Mouse (Mus musculus) R1 (cell line): Measurements from ENCODE around the gene Ablim2.
A peak's percentile ranks its signal among the peaks of the same experiment; 100 is the strongest.

Source experiments
- DNase-seq: peaks from one replicate; pipeline ENCODE4 v3.0.0-alpha.2; 2018; ENCODE audit warnings: low read depth, low spot score

Gene Ablim2

GRCm38 (mm10) chr5:35811639-35812295, 54.1 kb downstream of the Ablim2 start:
- DNase-seq, result no peak

GRCm38 (mm10) chr5:35814334-35814941, 56.8 kb downstream of the Ablim2 start:
- DNase-seq, result no peak

GRCm38 (mm10) chr5:35815051-35815450, 57.4 kb downstream of the Ablim2 start:
- DNase-seq, result no peak

- no peak for DNase-seq
These were observed 59.6 kb downstream of the Ablim2 start for GRCm38 (mm10) chr5:35817266-35817665.

GRCm38 (mm10) chr5:35817882-35818281, 60.2 kb downstream of the Ablim2 start:
- DNase-seq, result no peak

- no peak for DNase-seq
These were observed 65.0 kb downstream of the Ablim2 start for GRCm38 (mm10) chr5:35822721-35823120.

GRCm38 (mm10) chr5:35826465-35826864, 68.8 kb downstream of the Ablim2 start:
- no peak for DNase-seq

- no peak for DNase-seq
These were observed 69.4 kb downstream of the Ablim2 start for GRCm38 (mm10) chr5:35827075-35827474.

GRCm38 (mm10) chr5:35827856-35828255, 70.2 kb downstream of the Ablim2 start:
- DNase-seq, result no peak

GRCm38 (mm10) chr5:35830101-35830500, 72.4 kb downstream of the Ablim2 start:
- DNase-seq, result no peak

- DNase-seq, result no peak
These were observed 76.2 kb downstream of the Ablim2 start for GRCm38 (mm10) chr5:35833881-35834280.

- no peak for DNase-seq
These were observed 79.3 kb downstream of the Ablim2 start for GRCm38 (mm10) chr5:35836992-35837391.

GRCm38 (mm10) chr5:35839262-35839661, 81.6 kb downstream of the Ablim2 start:
- DNase-seq, result peak; percentile 29

- DNase-seq, result peak; percentile 63
These were observed 93.8 kb downstream of the Ablim2 start for GRCm38 (mm10) chr5:35851485-35851884.

- DNase-seq, result no peak
These were observed 95.8 kb downstream of the Ablim2 start for GRCm38 (mm10) chr5:35853463-35853862.

- DNase-seq, result no peak
These were observed 98.6 kb downstream of the Ablim2 start for GRCm38 (mm10) chr5:35856245-35856644.

- peak; percentile 85 for DNase-seq
These were observed 100.4 kb downstream of the Ablim2 start for GRCm38 (mm10) chr5:35858069-35858468.

- no peak for DNase-seq
These were observed 103.8 kb downstream of the Ablim2 start for GRCm38 (mm10) chr5:35861456-35861855.

GRCm38 (mm10) chr5:35869973-35870372, 112.3 kb downstream of the Ablim2 start:
- DNase-seq, result no peak

- peak; percentile 91 for DNase-seq
These were observed 112.8 kb downstream of the Ablim2 start for GRCm38 (mm10) chr5:35870408-35871012.

- DNase-seq, result no peak
These were observed 115.7 kb downstream of the Ablim2 start for GRCm38 (mm10) chr5:35873382-35873781.

GRCm38 (mm10) chr5:35876236-35876635, 118.6 kb downstream of the Ablim2 start:
- DNase-seq, result no peak

- no peak for DNase-seq
These were observed 121.5 kb downstream of the Ablim2 start for GRCm38 (mm10) chr5:35879199-35879598.
